Mouse (Mus musculus) stomach, postnatal 0 days (tissue): ENCODE data around the gene Vmn2r84. TPM values are rescaled to one million over a fixed set of nuclear protein-coding genes. Genes with fewer than 3 reads are reported as not detected.
"Not testable (repeated sequence)": the region's sequence is repeated elsewhere in the genome, so short reads cannot be mapped to it uniquely, and the experiment has no call there.

Experiments used
- ATAC-seq: fragments of 200-750 bp; cut with Nextera tagmentation; 2 replicates; pipeline ENCODE4 v1.8.0; 2017; ENCODE audit not compliant: low FRiP score, low TSS enrichment
- DNase-seq: peaks from one replicate; pipeline ENCODE4 v3.0.0-alpha.2; 2016; ENCODE audit warnings: low spot score
- H3K27ac ChIP-seq: fragments of 300-500 bp; sonication (generic); replicated peaks from 2 replicates; pipeline ENCODE4 v1.5.1; 2014; ENCODE audit warnings: mild to moderate bottlenecking, control low read depth
- H3K27me3 ChIP-seq: fragments of 300-500 bp; sonication (generic); 2 replicates; pipeline ENCODE4 v1.6.1; 2014; ENCODE audit warnings: low read length; ENCODE audit not compliant: control insufficient read depth, insufficient read depth
- H3K36me3 ChIP-seq: fragments of 300-500 bp; sonication (generic); 2 replicates; pipeline ENCODE4 v1.6.1; 2014; ENCODE audit warnings: low read length, mixed read lengths; ENCODE audit not compliant: control insufficient read depth, insufficient read depth
- H3K4me1 ChIP-seq: fragments of 300-500 bp; sonication (generic); replicated peaks from 2 replicates; pipeline ENCODE4 v1.6.1; 2014; ENCODE audit warnings: antibody characterized with exemption; ENCODE audit not compliant: control insufficient read depth, insufficient read depth
- H3K4me2 ChIP-seq: fragments of 300-500 bp; sonication (generic); replicated peaks from 2 replicates; pipeline ENCODE4 v1.6.1; 2014; ENCODE audit warnings: low read depth, mild to moderate bottlenecking, control low read depth, moderate library complexity
- H3K4me3 ChIP-seq: fragments of 300-500 bp; sonication (generic); 2 replicates; pipeline ENCODE4 v1.5.1; 2014; ENCODE audit warnings: low read depth, low read length, control low read depth
- H3K9ac ChIP-seq: fragments of 300-500 bp; sonication (generic); 2 replicates; pipeline ENCODE4 v1.6.1; 2014; ENCODE audit warnings: mild to moderate bottlenecking, low read length, control low read depth, mixed read lengths
- H3K9me3 ChIP-seq: fragments of 300-500 bp; sonication (generic); 2 replicates; pipeline ENCODE4 v1.6.1; 2016; ENCODE audit warnings: low read length; ENCODE audit not compliant: control insufficient read depth
- CTCF ChIP-seq: IDR thresholded peaks from 2 replicates; pipeline ENCODE4 v1.5.1; 2016; ENCODE audit warnings: antibody characterized with exemption, low read depth, mild to moderate bottlenecking, moderate library complexity
- EP300 ChIP-seq: optimal IDR thresholded peaks from 2 replicates; pipeline ENCODE3; 2016; ENCODE audit warnings: antibody characterized with exemption
- WGBS: fragments of 180-500 bp; shearing (Covaris S2); extraction: QIAGEN DNeasy Blood & Tissue Kit; methylation state at CpG from one replicate; pipeline ENCODE4 v1.1.7; 2014; 5-methylcytosine and 5-hydroxymethylcytosine counted together
- polyA plus RNA-seq: library from polyadenylated mRNA; unstranded; fragments of >200 nt; fragmentation: Nextera tagmentation; extraction: Ambion mirVana; gene quantifications from 2 replicates; pipeline ENCODE4 v1.2.1, GENCODE M21; 2015

The Vmn2r84 gene
- polyA plus RNA-seq, 1 experiment from 2014 or later: not detected

DNA sequence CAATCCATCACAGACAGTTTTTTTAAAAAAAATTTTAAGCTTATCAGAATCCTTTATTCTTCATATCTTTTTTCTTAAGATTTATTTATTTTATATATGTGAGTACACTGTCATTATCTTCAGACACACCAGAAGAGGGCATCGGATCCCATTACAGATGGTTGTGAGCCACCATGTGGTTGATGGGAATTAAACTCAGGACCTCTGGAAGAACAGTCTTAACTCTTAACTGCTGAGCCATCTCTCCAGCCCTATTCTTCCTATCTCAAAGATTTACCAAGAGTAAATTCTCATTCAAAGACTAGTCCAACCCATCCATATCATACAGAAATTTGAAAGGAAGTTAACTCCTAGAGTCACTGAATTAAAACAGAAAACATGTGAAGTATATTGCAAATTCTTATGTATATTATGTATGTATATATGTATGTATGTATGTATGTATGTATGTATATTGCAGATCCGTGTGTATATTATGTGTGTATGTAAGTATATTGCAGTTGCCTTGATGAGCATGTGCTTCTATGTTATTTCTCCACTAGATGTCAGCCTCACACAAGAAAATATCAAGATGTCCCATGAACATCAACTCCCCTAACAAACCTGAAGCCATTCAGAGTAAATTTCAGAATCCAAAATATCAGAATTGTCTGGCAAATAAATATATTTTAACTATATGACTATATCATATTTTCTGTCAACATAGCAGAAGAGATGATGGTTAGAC is 30.5 kb downstream of the Vmn2r84 start:
- Histone ChIP-seq H3K36me3 (no peaks in the 10 kb centered on the region), H3K4me1 (no peaks in the 10 kb centered on the region), H3K4me3 (no peak overlapping the region), H3K9ac (no peak overlapping the region), H3K27me3 (no peaks in the 10 kb centered on the region), H3K9me3 (no peaks in the 10 kb centered on the region), H3K27ac (no peak overlapping the region), H3K4me2 (no peak overlapping the region)
- ATAC-seq: no peak
- WGBS: 50% methylated on average over 2 of the region's 2 CpGs
- DNase-seq: no peak
- TF ChIP-seq EP300: no peak
- TF ChIP-seq CTCF: peak; percentile 70

DNA sequence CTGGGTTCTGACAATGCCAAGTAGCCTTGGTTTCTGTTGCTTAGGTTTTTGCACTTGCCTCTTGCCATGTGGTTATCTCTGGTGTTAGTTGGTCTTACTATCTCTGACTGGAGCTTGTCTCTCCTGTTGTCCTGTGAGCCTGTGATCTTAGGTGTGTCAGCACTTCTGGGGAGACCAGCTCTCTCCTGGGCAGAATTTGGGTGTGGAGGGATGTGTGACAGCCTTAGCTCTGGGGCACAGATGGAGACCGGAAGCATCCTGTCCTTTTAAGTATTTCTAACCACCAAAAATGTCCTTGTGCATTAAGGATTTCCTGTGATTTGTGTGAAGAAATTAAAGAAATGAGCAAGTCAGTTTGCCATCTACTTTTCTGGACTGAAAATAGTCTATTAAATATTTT is 50.1 kb downstream of the Vmn2r84 start:
- Histone ChIP-seq H3K27ac (no peak overlapping the region), H3K4me2 (no peak overlapping the region), H3K27me3 (no peaks in the 10 kb centered on the region), H3K9ac (no peak overlapping the region), H3K36me3 (no peaks in the 10 kb centered on the region), H3K9me3 (no peaks in the 10 kb centered on the region), H3K4me1 (no peaks in the 10 kb centered on the region), H3K4me3 (no peak overlapping the region)
- WGBS: 79% methylated on average over 1 of the region's 1 CpGs
- ATAC-seq (no peak), DNase-seq (no peak)
- no peak for TF ChIP-seq EP300

DNA sequence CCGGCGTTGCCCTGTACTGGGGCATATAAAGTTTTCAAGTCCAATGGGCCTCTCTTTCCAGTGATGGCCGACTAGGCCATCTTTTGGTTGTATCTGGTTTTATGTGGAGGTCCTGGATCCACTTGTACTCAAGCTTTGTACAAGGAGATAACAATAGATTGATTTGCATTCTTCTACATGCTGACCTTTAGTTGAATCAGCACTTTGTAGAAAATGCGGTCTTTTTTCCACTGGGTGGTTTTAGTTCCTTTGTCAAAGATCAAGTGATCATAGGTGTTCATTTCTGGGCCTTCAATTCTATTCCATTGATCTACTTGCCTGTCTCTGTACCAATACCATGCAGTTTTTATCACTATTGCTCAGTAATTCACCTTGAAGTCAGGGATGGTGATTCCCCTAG is 54.1 kb downstream of the Vmn2r84 start:
- H3K4me3 ChIP-seq, H3K27me3 ChIP-seq, H3K4me1 ChIP-seq, H3K27ac ChIP-seq, H3K36me3 ChIP-seq, ATAC-seq, H3K4me2 ChIP-seq, H3K9me3 ChIP-seq, H3K9ac ChIP-seq, DNase-seq: not testable (repeated sequence)
- WGBS: 86% methylated on average over 4 of the region's 4 CpGs

DNA sequence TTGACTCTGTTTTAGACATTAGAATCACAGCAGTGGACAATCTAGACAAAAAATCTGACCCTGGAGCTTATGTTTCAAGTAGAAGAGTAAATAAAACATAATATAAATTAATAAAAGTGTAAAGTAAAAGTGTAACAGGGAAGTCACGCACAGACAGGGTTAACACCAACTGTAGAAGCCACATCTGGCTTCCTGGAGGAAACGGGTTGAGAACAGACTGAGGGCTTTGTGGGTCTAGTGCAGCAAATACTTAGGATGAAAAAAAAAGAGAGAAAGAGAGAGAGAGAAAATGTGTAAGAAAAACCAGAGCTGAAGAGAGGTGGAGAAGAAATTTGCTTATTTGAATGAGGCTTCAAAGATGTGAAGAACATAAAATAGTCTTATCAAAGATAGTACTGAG is 56.6 kb downstream of the Vmn2r84 start:
- TF ChIP-seq EP300 (no peak), CTCF (no peak)
- Histone ChIP-seq H3K4me3 (no peak overlapping the region), H3K9ac (no peak overlapping the region), H3K27ac (no peak overlapping the region), H3K4me2 (no peak overlapping the region), H3K9me3 (no peaks in the 10 kb centered on the region), H3K36me3 (no peaks in the 10 kb centered on the region), H3K27me3 (no peaks in the 10 kb centered on the region), H3K4me1 (no peaks in the 10 kb centered on the region)
- ATAC-seq (no peak), DNase-seq (no peak)
- 32% methylated on average over 2 of the region's 2 CpGs for WGBS

DNA sequence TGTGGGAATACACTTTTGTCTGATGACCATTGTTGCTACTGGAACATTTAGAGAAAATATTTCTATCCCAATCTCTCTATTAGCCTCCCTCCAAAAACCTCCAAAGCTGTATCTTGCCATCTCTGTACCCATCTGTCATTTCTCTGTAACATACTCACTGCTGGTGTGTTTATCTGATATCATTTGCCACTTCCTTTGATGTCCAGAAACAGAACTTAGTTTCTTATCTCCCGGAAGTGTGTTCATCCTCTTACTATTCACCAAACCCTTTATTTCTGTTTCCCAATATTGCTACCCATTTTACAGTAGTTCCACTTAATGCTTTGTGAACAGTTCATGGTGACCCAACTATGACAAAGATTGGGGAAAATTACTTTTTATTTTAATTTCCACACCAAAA is 57.7 kb downstream of the Vmn2r84 start:
- DNase-seq: no peak
- no peak overlapping the region for H3K9ac ChIP-seq
- no peak overlapping the region for H3K4me3 ChIP-seq
- no peak for ATAC-seq
- no peaks in the 10 kb centered on the region for H3K36me3 ChIP-seq
- H3K27me3 ChIP-seq: no peaks in the 10 kb centered on the region
- H3K9me3 ChIP-seq: no peaks in the 10 kb centered on the region
- no peak overlapping the region for H3K4me2 ChIP-seq
- no peaks in the 10 kb centered on the region for H3K4me1 ChIP-seq
- H3K27ac ChIP-seq: no peak overlapping the region
- TF ChIP-seq EP300 (no peak), CTCF (no peak)
- 68% methylated on average over 1 of the region's 1 CpGs for WGBS

DNA sequence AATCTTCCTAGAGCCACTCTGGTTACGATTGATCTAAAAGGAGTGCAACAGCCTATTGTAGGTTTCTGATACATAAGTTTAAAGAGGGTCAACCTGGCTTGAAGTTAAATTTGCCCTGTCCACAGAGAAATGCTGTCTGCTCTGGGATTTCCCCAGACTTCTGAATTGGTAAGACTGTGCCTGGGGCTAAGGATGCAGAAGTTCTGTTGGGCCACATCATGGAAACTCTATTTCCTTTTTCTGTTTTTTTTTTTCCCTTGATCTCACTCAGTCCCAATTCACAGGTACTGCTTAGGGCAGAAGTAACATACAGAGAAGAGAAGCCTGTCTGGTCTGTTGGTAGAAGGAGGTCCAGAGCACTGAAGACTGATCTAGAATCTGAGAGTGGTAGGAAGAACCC is 63.4 kb downstream of the Vmn2r84 start:
- WGBS: 87% methylated on average over 1 of the region's 1 CpGs
- ATAC-seq: no peak
- no peaks in the 10 kb centered on the region for H3K9me3 ChIP-seq

More for the DNA sequence above, 63.4 kb downstream of the Vmn2r84 start:
- no peak overlapping the region for H3K27ac ChIP-seq
- no peaks in the 10 kb centered on the region for H3K27me3 ChIP-seq
- no peak for DNase-seq
- no peak overlapping the region for H3K4me2 ChIP-seq
- H3K36me3 ChIP-seq: no peaks in the 10 kb centered on the region
- TF ChIP-seq CTCF (no peak), EP300 (no peak)
- no peak overlapping the region for H3K4me3 ChIP-seq
- H3K9ac ChIP-seq: no peak overlapping the region
- no peaks in the 10 kb centered on the region for H3K4me1 ChIP-seq

Other genes with a start within 250 kb of the Vmn2r84 start
- not detected in 2 replicates for gene Olfr825, start 227.6 kb downstream of the Vmn2r84 start, polyA plus RNA-seq
- not detected in 2 replicates for gene Olfr826, start 210.1 kb downstream of the Vmn2r84 start, polyA plus RNA-seq
- not detected in 2 replicates for gene Olfr827, start 179.9 kb downstream of the Vmn2r84 start, polyA plus RNA-seq
- 0.05 TPM in 1 of 2 replicates, not detected in the other for gene Neurod4, start 114.1 kb downstream of the Vmn2r84 start, polyA plus RNA-seq
- gene Tespa1, start 71.5 kb downstream of the Vmn2r84 start, polyA plus RNA-seq: 0.13 and 0.21 TPM in 2 replicates
- 0.01 TPM in 1 of 2 replicates, not detected in the other for gene Vmn2r85, start 35.4 kb upstream of the Vmn2r84 start, polyA plus RNA-seq
- not detected in 2 replicates for gene Vmn2r86, start 61.7 kb upstream of the Vmn2r84 start, polyA plus RNA-seq
- not detected in 2 replicates for gene Vmn2r87, start 103.1 kb upstream of the Vmn2r84 start, polyA plus RNA-seq